Mouse (Mus musculus) liver, postnatal 0 days (tissue): ENCODE data around the gene Gm826. TPM values are rescaled to one million over a fixed set of nuclear protein-coding genes. Genes with fewer than 3 reads are reported as not detected.

Experiments
- ATAC-seq: fragments of 200-750 bp; cut with Nextera tagmentation; 2 replicates; pipeline ENCODE4 v1.8.0; 2017; ENCODE audit warnings: mild to moderate bottlenecking, moderate library complexity
- DNase-seq: peaks from one replicate; pipeline ENCODE4 v3.0.0-alpha.2; 2016
- H3K27ac ChIP-seq: fragments of 300-500 bp; sonication (generic); 2 replicates; pipeline ENCODE4 v1.5.1; 2014; ENCODE audit warnings: antibody characterized with exemption, moderate library complexity, mild to moderate bottlenecking, low read depth
- H3K27me3 ChIP-seq: fragments of 300-500 bp; sonication (generic); 2 replicates; pipeline ENCODE4 v1.6.1; 2014; ENCODE audit warnings: low read length, control low read depth, mixed read lengths; ENCODE audit not compliant: insufficient read depth
- H3K36me3 ChIP-seq: fragments of 300-500 bp; sonication (generic); replicated peaks from 2 replicates; pipeline ENCODE4 v1.6.1; 2014; ENCODE audit warnings: mild to moderate bottlenecking, control low read depth, low read length, moderate library complexity, mixed read lengths; ENCODE audit not compliant: insufficient read depth
- H3K4me1 ChIP-seq: fragments of 300-500 bp; sonication (generic); 2 replicates; pipeline ENCODE4 v1.6.1; 2014; ENCODE audit warnings: antibody characterized with exemption, mild to moderate bottlenecking, control low read depth; ENCODE audit not compliant: insufficient read depth
- H3K4me2 ChIP-seq: fragments of 300-500 bp; sonication (generic); 2 replicates; pipeline ENCODE4 v1.6.1; 2014; ENCODE audit warnings: low read depth, mild to moderate bottlenecking, low read length, moderate library complexity, mixed read lengths
- H3K4me3 ChIP-seq: fragments of 300-500 bp; sonication (generic); 2 replicates; pipeline ENCODE4 v1.5.1; 2014; ENCODE audit warnings: low read depth, low read length
- H3K9ac ChIP-seq: fragments of 300-500 bp; sonication (generic); replicated peaks from 2 replicates; pipeline ENCODE4 v1.6.1; 2014; ENCODE audit warnings: mild to moderate bottlenecking, moderate library complexity
- H3K9me3 ChIP-seq: fragments of 300-500 bp; sonication (generic); 2 replicates; pipeline ENCODE4 v1.6.1; 2016; ENCODE audit warnings: mild to moderate bottlenecking, control low read depth, low read length, mixed read lengths
- CTCF ChIP-seq: sonication (generic); IDR thresholded peaks from 2 replicates; pipeline ENCODE4 v1.5.1; 2016; ENCODE audit warnings: antibody characterized with exemption, low read depth
- EP300 ChIP-seq: IDR thresholded peaks from 2 replicates; pipeline ENCODE4 v1.6.1; 2016; ENCODE audit warnings: antibody characterized with exemption, low read depth, mild to moderate bottlenecking
- WGBS: fragments of 180-500 bp; shearing (Covaris S2); extraction: QIAGEN DNeasy Blood & Tissue Kit; methylation state at CpG from one replicate; pipeline ENCODE4 v1.1.7; 2014; ENCODE audit not compliant: insufficient replicate concordance; 5-methylcytosine and 5-hydroxymethylcytosine counted together
- polyA plus RNA-seq: library from polyadenylated mRNA; unstranded; fragments of >200 nt; fragmentation: Nextera tagmentation; extraction: Ambion mirVana; gene quantifications from 2 replicates; pipeline ENCODE4 v1.2.1, GENCODE M21; 2015

Gene Gm826
- polyA plus RNA-seq: 1.2 and 1.6 TPM in 2 replicates

- no peak for ATAC-seq
- TF ChIP-seq EP300 (no peak), CTCF (no peak)
- DNase-seq: no peak
- H3K4me3 ChIP-seq: no peak within 1 kb of the TSS
- no peaks in the 10 kb centered on the region for H3K36me3 ChIP-seq
- H3K27me3 ChIP-seq: no peaks in the 10 kb centered on the region
- H3K4me1 ChIP-seq: 0 out of 2 replicates have a peak, but pooled peaks cover 2% of the 10 kb centered on the region
- no peak within 1 kb of the TSS for H3K27ac ChIP-seq
- no peak within 1 kb of the TSS for H3K4me2 ChIP-seq
- H3K9me3 ChIP-seq: no peaks in the 10 kb centered on the region
- no peak within 1 kb of the TSS for H3K9ac ChIP-seq
- 51% methylated on average over 4 of the region's 4 CpGs for WGBS
Measured at GRCm38 (mm10) chr2:160334111-160334661, at the start of gene Gm826. Gm826 (minus strand) TSS chr2:160334162.

- no peak overlapping the region for H3K27ac ChIP-seq
- H3K36me3 ChIP-seq: no peaks in the 10 kb centered on the region
- H3K4me2 ChIP-seq: no peak overlapping the region
- no peak overlapping the region for H3K9ac ChIP-seq
- H3K9me3 ChIP-seq: no peaks in the 10 kb centered on the region
- ATAC-seq (no peak), DNase-seq (no peak)
- no peaks in the 10 kb centered on the region for H3K27me3 ChIP-seq
- no peak overlapping the region for H3K4me3 ChIP-seq
- WGBS: 46% methylated on average over 3 of the region's 3 CpGs
- TF ChIP-seq CTCF (no peak), EP300 (no peak)
- H3K4me1 ChIP-seq: no peaks in the 10 kb centered on the region
Measured at GRCm38 (mm10) chr2:160383418-160383817, 49.5 kb upstream of the Gm826 start.

GRCm38 (mm10) chr2:160378271-160378670 is 44.3 kb upstream of the Gm826 start:
- DNase-seq (peak; percentile 62), ATAC-seq (no peak)
- 37% methylated on average over 4 of the region's 4 CpGs for WGBS
- Histone ChIP-seq H3K36me3 (no peaks in the 10 kb centered on the region), H3K27me3 (no peaks in the 10 kb centered on the region; the same call in 1 of the 2 replicates), H3K27ac (no peak overlapping the region), H3K4me3 (no peak overlapping the region), H3K4me2 (no peak overlapping the region), H3K4me1 (no peaks in the 10 kb centered on the region), H3K9me3 (no peaks in the 10 kb centered on the region), H3K9ac (no peak overlapping the region)
- no peak for TF ChIP-seq EP300
- peak; percentile 90 for TF ChIP-seq CTCF

GRCm38 (mm10) chr2:160376236-160376635 is 42.3 kb upstream of the Gm826 start:
- no peak for ATAC-seq
- Histone ChIP-seq H3K4me1 (no peaks in the 10 kb centered on the region), H3K9ac (no peak overlapping the region), H3K36me3 (no peaks in the 10 kb centered on the region), H3K27ac (no peak overlapping the region), H3K9me3 (no peaks in the 10 kb centered on the region), H3K4me2 (no peak overlapping the region), H3K27me3 (peaks cover 7% of the 10 kb centered on the region), H3K4me3 (no peak overlapping the region)
- no peak for DNase-seq
- TF ChIP-seq EP300 (no peak), CTCF (no peak)
- whole genome bisulfite sequencing: 40% methylated on average over 5 of the region's 5 CpGs

GRCm38 (mm10) chr2:160369653-160370420 is 35.9 kb upstream of the Gm826 start:
- Histone ChIP-seq H3K4me1 (peaks cover 5% of the 10 kb centered on the region), H3K9ac (no peak overlapping the region), H3K27ac (no peak overlapping the region), H3K36me3 (no peaks in the 10 kb centered on the region), H3K9me3 (no peaks in the 10 kb centered on the region), H3K27me3 (peaks cover 69% of the 10 kb centered on the region), H3K4me2 (no peak overlapping the region), H3K4me3 (no peak overlapping the region)
- TF ChIP-seq EP300 (no peak), CTCF (no peak)
- no peak for ATAC-seq
- WGBS: 4% methylated on average over 25 of the region's 25 CpGs
- DNase-seq: no peak

GRCm38 (mm10) chr2:160368422-160369357 is 34.7 kb upstream of the Gm826 start:
- Histone ChIP-seq H3K27ac (no peak overlapping the region), H3K4me3 (peak overlapping the region; percentile 55; the same call in 1 of the 2 replicates), H3K9me3 (no peaks in the 10 kb centered on the region), H3K36me3 (no peaks in the 10 kb centered on the region), H3K27me3 (peaks cover 74% of the 10 kb centered on the region), H3K9ac (no peak overlapping the region), H3K4me1 (peaks cover 5% of the 10 kb centered on the region), H3K4me2 (peak overlapping the region; percentile 35; the same call in 1 of the 2 replicates)
- DNase-seq: no peak
- TF ChIP-seq EP300: no peak
- TF ChIP-seq CTCF: no peak
- ATAC-seq: no peak
- WGBS: 2% methylated on average over 52 of the region's 52 CpGs
